Mouse (Mus musculus) embryonic stem cell, embryonic (primary cell): ENCODE measurements at regions not wholly inside any gene's neighbourhood (a gene's known extent, or its start where the extent isn't known, plus 50 kb on each side); places are given as distances from the start of the nearest gene placed in this dataset.
"Not testable (repeated sequence)": the region's sequence is repeated elsewhere in the genome, so short reads cannot be mapped to it uniquely, and the experiment has no call there.

ENCODE experiments used
- CTCF ChIA-PET, 4 experiments: fragments of 300-600 bp in 2 of 4; fragments of 350-600 bp in 2 of 4; sonication (Branson Sonifier 250); formaldehyde crosslinking; loops; one replicate each; lab custom pipeline; 2022; ENCODE audit warnings: inconsistent platforms in 2 of 4; lab: Charles Lee
- POLR2A ChIA-PET, 4 experiments: fragments of 300-600 bp in 2 of 4; fragments of 350-600 bp in 2 of 4; sonication (Branson Sonifier 250); formaldehyde crosslinking; loops; one replicate each; lab custom pipeline; 2022; ENCODE audit warnings: antibody characterized with exemption in 4 of 4, inconsistent platforms in 1 of 4; lab: Charles Lee

DNA sequence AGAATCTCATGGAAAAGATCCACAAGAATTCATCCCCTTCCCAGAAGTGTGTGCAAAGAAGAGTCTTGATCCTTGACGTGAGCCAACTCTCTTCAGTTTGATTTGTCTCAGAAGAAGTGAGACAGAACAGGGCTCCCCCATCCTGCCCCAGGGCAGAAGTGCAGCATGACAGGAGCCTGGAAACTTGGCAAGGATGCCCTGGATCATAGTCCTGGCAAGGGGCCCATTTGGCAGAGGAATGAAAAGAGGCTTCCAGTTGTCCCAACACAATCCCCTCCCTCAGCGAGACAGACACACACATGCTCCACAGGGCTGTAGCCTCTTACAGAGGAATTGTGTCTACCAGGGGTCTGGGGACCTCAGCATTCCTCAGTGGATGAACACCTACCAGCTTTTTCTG lies 102.7 kb downstream of the Ptpn20 start:
- CTCF ChIA-PET: no interaction called here
- POLR2A ChIA-PET: no interaction called here

DNA sequence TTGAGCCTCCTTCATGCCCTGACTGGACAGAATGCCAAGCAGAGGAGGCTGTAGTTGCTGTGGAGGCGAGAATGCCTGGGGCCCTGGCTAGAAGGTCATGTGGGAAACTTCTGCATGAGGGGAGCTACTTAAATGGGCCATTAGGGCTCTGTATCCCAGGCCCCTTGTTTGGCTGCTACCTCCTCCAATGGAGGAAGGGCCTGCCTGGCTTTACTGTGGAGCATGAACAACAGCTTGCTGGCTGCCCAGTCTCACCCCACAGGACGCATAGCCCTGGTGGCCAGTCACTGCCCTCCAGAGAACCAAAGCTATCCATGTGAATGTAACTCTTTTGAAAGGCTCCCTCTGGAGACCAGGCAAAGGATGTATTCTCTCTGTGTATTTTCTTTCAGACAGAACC lies 105.2 kb downstream of the Ptpn20 start:
- ChIA-PET POLR2A (interaction anchor here in 1 of 4 experiments (0.5 kb wide), 1 partner anchor 1010 kb away, joined by 5 read pairs; no protein-coding TSS in a partner anchor), CTCF (interaction anchor here in 1 of 4 experiments (0.7 kb wide), 1 partner anchor 193 kb away, joined by 4 read pairs; no protein-coding TSS in a partner anchor)

DNA sequence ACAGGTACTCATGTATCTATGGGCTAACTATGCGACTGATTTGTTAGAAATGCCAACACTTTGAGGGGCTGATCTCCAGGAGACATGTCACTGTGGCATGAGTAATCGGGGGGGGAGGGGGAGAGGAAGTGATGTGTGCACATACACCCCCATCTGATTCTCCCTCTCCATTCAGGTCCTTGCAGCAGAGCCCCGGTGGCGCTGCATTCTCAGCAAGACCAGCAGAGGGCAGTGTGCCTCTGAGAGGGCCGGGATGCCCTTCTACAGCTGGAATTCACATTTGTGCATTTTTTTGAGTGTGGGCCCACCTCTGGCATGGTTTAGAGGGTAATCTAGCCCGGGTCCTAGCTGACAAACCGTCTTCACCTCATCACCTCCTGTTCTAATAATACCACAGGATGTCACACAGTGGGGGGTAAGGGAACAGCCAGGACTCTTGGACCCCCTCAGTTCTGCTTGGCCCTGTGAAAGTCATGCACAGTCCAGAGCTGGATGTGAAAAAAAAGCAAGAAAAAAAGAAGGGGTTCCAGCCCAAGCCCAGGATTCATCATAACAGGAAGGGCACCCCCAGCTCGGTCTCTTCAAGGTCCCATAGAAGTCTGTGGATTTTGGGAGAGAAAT lies 106.5 kb downstream of the Ptpn20 start:
- ChIA-PET CTCF (interaction anchor here in 3 of 4 experiments (0.5 to 2.0 kb wide), 16 partner anchors 9 to 1212 kb away, joined by 3 to 7 read pairs (median 4); no protein-coding TSS in a partner anchor), POLR2A (interaction anchor here in 1 of 4 experiments (0.6 to 0.9 kb wide), 2 partner anchors 19 to 64 kb away, joined by 3 read pairs; no protein-coding TSS in a partner anchor)

- ChIA-PET CTCF (interaction anchor here in 3 of 4 experiments (0.5 to 2.0 kb wide), 5 partner anchors 11 to 410 kb away, joined by 3 to 7 read pairs (median 4); no protein-coding TSS in a partner anchor), POLR2A (no interaction called here)
Measured at GRCm38 (mm10) chr14:33696817-33697216, 107.8 kb downstream of the Ptpn20 start.

DNA sequence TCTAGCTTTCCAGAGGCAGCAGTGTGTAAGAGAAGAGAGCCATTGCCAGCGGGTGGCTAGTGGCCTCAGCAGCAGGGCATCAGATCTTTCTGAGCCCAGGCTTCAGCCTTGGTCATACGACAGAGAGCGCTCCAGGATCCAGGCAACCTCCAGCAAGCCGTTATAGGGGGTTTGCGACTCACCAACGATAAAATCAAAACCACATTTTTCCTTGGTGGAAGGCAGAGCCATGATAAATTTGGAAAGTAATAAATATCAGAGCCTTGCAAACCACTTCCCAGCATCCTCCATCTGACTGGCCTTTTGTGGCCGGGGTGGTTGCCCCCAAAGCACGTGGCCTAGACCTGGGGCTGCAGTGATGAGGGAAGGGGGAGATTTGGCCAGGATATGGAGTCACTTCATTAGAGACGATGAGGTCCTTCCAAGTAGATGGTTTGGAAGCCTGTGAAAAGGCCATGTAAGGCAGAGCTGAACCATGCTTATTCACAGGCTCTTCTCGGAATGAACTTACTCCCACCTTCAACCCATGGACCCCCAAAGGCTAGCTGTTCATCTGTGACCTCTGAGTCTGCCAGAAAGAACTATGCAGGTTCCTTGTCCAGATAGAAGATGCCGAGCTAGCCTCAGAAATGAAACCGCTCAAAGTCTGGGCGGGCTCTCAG lies 110.9 kb downstream of the Ptpn20 start:
- POLR2A ChIA-PET: no interaction called here
- CTCF ChIA-PET: no interaction called here

DNA sequence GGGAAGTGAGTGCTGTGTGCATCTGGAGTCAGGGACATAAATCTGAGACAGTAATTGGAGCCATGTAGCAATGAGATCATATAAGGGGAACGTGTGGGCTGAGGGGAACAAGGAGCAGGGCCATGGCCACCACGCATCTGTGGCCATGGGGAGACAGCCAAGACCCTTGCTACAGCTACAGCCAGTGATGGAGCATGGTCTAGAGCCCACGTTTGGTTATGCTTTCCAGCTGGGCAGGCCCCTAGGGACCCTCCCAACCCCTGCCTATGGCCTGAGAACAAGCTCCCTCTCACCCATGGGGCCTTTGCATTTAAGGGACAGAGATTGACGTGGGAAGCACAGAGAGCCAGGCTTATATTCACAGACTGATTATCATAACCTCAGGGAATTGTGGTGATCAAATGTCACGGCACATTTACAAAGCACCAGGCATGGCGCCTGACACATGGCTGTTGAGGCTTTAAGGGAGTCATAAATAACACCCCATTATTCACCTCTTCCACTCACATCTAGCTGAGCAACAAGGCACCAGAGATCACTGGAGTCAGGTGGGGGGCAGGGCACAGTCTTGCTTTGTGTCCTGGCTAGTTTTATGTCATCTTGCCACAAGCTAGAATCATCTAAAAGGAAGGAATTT lies 118.8 kb downstream of the Ptpn20 start:
- CTCF ChIA-PET: interaction anchor here in 1 of 4 experiments (1.0 kb wide), 1 partner anchor 12 kb away, joined by 4 read pairs; no protein-coding TSS in a partner anchor
- POLR2A ChIA-PET: interaction anchor here in 1 of 4 experiments (1.0 to 1.4 kb wide), 2 partner anchors 28 to 69 kb away, joined by 4 to 6 read pairs; no protein-coding TSS in a partner anchor

DNA sequence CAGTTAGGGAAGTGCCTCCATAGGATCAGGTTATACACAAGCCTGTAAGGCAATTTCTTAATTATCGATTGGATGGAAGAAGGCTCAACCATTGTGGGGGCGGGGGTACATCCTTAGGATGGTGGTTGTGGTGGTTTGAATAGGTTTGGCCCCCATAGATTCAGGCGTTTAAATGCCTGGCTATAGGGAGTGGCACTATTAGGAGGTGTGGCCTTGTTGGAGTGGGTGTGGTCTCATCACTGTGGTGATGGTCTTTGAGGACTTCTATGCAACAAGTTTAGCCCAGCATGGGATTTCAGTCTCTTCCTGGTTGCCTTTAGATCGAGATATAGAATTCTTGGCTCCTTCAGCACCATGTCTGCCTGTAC lies 119.3 kb downstream of the Ptpn20 start:
- CTCF ChIA-PET: interaction anchor here in 1 of 4 experiments (0.6 kb wide), 1 partner anchor 151 kb away, joined by 3 read pairs; no protein-coding TSS in a partner anchor
- POLR2A ChIA-PET: interaction anchor here in 1 of 4 experiments (1.0 to 1.4 kb wide), 2 partner anchors 29 to 69 kb away, joined by 4 to 6 read pairs; no protein-coding TSS in a partner anchor

GRCm38 (mm10) chr14:33712458-33712857 lies 123.5 kb downstream of the Ptpn20 start:
- POLR2A ChIA-PET: no interaction called here
- CTCF ChIA-PET: no interaction called here

- ChIA-PET POLR2A (no interaction called here), CTCF (no interaction called here)
Measured at GRCm38 (mm10) chr14:33719651-33720050, 130.6 kb downstream of the Ptpn20 start.

DNA sequence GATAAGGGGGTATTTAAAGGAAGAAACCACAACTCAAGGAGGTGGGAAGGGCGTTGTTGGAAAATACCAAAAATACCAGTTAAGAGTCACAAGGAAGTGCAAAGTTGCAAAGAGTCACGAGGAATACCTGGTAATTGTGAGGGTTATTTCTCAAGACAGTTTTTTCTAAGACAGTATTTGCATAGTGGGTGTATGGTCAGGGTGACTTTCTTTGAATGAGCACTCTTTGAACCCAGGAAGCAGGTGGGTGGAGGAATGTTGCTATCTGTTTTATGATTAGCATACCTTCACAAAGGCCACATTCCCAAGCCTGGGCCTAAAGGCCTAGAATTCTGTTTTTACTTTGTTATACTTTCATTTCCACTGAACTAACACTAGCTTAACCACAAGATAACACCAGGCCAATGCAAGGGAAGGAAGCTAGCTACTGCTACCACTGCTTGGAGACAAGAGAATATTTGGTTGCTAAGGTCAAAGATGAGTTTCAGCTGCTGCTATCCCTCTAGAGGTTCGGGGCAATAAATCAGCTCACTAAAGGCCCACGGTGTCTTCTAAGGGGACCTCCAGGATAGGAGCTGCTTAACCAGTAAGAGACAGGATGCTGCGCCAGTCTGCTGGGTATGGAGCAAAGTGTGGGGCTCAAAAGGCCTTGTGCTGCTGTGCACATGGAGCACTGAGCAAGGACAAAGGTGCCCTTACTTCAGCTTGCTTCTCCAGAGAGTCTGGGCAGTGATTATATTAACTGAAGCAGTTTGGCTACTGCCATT lies 133.6 kb downstream of the Ptpn20 start:
- CTCF ChIA-PET: interaction anchor here in 1 of 4 experiments (0.6 kb wide), 1 partner anchor 904 kb away, joined by 4 read pairs; no protein-coding TSS in a partner anchor
- POLR2A ChIA-PET: not testable (repeated sequence)

- ChIA-PET CTCF (no interaction called here), POLR2A (interaction anchor here in 1 of 4 experiments (0.6 kb wide), 1 partner anchor 483 kb away, joined by 3 read pairs; no protein-coding TSS in a partner anchor)
Measured at GRCm38 (mm10) chr14:33726500-33726899, 137.5 kb downstream of the Ptpn20 start.

GRCm38 (mm10) chr14:33729115-33729884 lies 140.3 kb downstream of the Ptpn20 start:
- CTCF ChIA-PET: interaction anchor here in 2 of 4 experiments (0.6 to 0.9 kb wide), 2 partner anchors 375 to 378 kb away, joined by 4 to 8 read pairs; no protein-coding TSS in a partner anchor
- POLR2A ChIA-PET: interaction anchor here in 1 of 4 experiments (0.6 kb wide), 1 partner anchor 17 kb away, joined by 3 read pairs; no protein-coding TSS in a partner anchor

DNA sequence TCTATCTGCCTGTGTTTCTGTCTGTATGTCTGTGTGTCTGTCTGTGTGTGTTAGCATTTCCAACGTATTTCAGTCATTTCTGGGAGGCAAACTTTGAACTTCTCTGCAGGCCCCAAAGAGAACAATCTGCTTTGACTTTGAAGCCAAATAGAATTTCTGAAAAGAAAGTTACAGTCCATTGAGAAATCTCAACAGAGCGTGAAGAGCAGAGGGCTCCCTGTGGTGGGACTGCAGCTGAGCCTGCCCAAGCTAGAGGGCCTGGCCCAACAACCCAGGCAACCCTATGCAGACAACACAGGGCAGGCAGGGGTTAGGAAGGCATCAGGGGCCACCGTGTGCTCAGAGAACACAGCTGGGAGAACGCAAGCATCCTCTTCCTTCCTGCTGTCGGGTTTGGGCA lies 143.7 kb downstream of the Ptpn20 start:
- POLR2A ChIA-PET: no interaction called here
- CTCF ChIA-PET: no interaction called here

DNA sequence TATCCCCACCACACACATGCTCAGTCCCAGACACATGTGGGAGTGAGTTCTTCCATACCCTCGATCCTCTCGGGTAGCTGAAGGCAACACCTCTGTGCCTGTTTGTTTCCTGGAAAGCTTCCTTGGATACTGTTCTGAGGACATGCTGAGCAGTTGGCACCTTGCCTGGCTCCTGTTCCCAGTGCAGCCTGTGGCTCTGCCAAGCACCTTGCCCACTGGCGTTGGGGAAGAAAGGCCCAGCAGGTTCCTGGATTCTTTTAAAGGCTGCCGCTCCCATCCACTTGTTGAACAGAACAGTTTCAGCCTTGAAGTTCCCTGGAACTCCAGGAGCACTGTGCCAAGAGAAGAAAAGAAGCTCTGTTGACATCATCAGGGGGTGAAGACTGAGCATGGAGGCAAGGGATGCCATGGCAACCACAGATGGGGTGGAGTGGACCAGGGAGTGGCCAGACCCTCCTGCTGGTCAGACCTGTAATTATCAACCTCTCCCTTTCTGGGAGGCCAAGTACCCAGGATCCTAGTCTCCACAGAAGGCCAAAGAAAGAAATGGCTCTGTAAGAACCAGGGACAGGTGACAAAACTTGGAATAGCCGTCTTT lies 145.5 kb downstream of the Ptpn20 start:
- ChIA-PET POLR2A (no interaction called here), CTCF (interaction anchor here in 1 of 4 experiments (0.6 kb wide), 1 partner anchor 1076 kb away, joined by 3 read pairs; no protein-coding TSS in a partner anchor)

DNA sequence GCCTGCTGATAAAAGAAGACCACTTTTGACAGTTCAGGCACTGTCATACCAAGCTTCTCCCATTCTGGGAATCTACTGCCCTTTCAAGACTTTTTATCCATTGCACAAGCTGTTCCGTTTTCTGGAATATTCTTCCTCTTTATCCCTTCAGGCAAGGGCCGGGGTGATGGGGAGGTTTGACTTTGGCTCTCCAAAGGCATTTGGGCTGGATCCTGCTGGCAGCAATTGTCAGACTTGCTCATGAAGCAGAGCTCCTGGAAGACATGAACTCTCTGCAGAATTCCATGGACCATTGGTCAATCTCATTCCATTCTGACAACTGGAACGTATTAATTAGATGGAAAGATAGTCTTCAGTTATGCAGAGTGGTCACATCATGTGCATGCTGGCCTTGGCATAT lies 146.6 kb downstream of the Ptpn20 start:
- CTCF ChIA-PET: no interaction called here
- POLR2A ChIA-PET: no interaction called here

- POLR2A ChIA-PET: no interaction called here
- CTCF ChIA-PET: no interaction called here
Measured at GRCm38 (mm10) chr14:33746181-33746580, 157.2 kb downstream of the Ptpn20 start.

DNA sequence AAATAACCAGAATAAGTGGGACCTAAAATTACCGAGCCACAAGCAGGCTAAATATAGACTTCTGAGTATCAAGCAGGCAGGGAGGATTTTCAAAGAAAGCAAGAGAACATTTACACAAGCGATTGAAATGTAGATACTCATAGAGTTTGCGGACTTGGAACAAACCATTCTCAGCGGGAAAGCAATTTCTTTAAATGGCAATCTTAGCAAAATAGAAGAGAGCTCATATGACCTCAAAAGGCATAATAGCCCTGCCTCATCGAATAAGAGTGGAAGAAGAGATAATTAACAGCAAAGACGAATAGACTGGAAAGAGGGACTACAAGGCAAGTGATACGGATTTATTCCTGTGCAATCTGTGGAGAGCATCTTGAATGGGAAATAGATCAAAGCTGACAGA lies 163.7 kb upstream of the Gdf10 start:
- ChIA-PET POLR2A (no interaction called here), CTCF (interaction anchor here in 1 of 4 experiments (0.6 kb wide), 1 partner anchor 199 kb away, joined by 3 read pairs; no protein-coding TSS in a partner anchor)
